Mouse (Mus musculus) limb, embryonic 12.5 days (tissue): ENCODE data around the gene Tm2d3. TPM values are rescaled to one million over a fixed set of nuclear protein-coding genes. Genes with fewer than 3 reads are reported as not detected.

Experiments
- ATAC-seq: fragments of 200-750 bp; cut with Nextera tagmentation; 2 replicates; pipeline ENCODE4 v1.8.0; 2017; ENCODE audit warnings: low read depth, moderate TSS enrichment; ENCODE audit not compliant: insufficient number of reproducible peaks, insufficient read depth, low FRiP score, low TSS enrichment
- H3K27ac ChIP-seq: fragments of 300-500 bp; sonication (generic); 2 replicates; pipeline ENCODE4 v1.5.1; 2016; ENCODE audit warnings: mild to moderate bottlenecking, moderate library complexity
- H3K27me3 ChIP-seq: fragments of 300-500 bp; sonication (generic); 2 replicates; pipeline ENCODE4 v1.6.1; 2016; ENCODE audit warnings: mild to moderate bottlenecking, moderate library complexity
- H3K36me3 ChIP-seq: fragments of 300-500 bp; sonication (generic); 2 replicates; pipeline ENCODE4 v1.6.1; 2016; ENCODE audit warnings: mild to moderate bottlenecking, moderate library complexity
- H3K4me1 ChIP-seq: fragments of 300-500 bp; sonication (generic); replicated peaks from 2 replicates; pipeline ENCODE4 v1.6.1; 2016
- H3K4me2 ChIP-seq: fragments of 300-500 bp; sonication (generic); 2 replicates; pipeline ENCODE4 v1.6.1; 2016; ENCODE audit warnings: mild to moderate bottlenecking, moderate library complexity
- H3K4me3 ChIP-seq: fragments of 300-500 bp; sonication (generic); replicated peaks from 2 replicates; pipeline ENCODE4 v1.5.1; 2016; ENCODE audit warnings: mild to moderate bottlenecking
- H3K9ac ChIP-seq: fragments of 300-500 bp; sonication (generic); replicated peaks from 2 replicates; pipeline ENCODE4 v1.6.1; 2016; ENCODE audit warnings: mild to moderate bottlenecking, moderate library complexity
- H3K9me3 ChIP-seq: fragments of 300-500 bp; sonication (generic); 2 replicates; pipeline ENCODE4 v1.6.1; 2016; ENCODE audit warnings: mild to moderate bottlenecking, moderate library complexity
- WGBS: fragments of 180-500 bp; shearing (Covaris S2); methylation state at CpG from one replicate; pipeline ENCODE4 v1.1.7; 2016; 5-methylcytosine and 5-hydroxymethylcytosine counted together
- polyA plus RNA-seq: library from polyadenylated mRNA; unstranded; fragments of >200 nt; fragmentation: Nextera tagmentation; extraction: Ambion mirVana; gene quantifications from 2 replicates; pipeline ENCODE4 v1.2.1, GENCODE M21; 2016

Tm2d3 gene
- polyA plus RNA-seq, 1 experiment from 2014 or later: 67.8 TPM

- no peak for ATAC-seq
- H3K27ac ChIP-seq: no peak overlapping the region
- H3K9ac ChIP-seq: no peak overlapping the region
- 0 out of 2 replicates have a peak, but pooled peaks cover 5% of the 10 kb centered on the region for H3K27me3 ChIP-seq
- no peak overlapping the region for H3K4me3 ChIP-seq
- WGBS: 80% methylated on average over 1 of the region's 1 CpGs
- no peak overlapping the region for H3K4me2 ChIP-seq
- no peaks in the 10 kb centered on the region for H3K36me3 ChIP-seq
- H3K9me3 ChIP-seq: no peaks in the 10 kb centered on the region
- peaks cover 7% of the 10 kb centered on the region; the same call in 1 of the 2 replicates for H3K4me1 ChIP-seq
These were observed 17.5 kb downstream of the Tm2d3 start for GRCm38 (mm10) chr7:65708506-65708905.

GRCm38 (mm10) chr7:65710301-65710700 is 19.3 kb downstream of the Tm2d3 start:
- Histone ChIP-seq H3K9ac (no peak overlapping the region), H3K9me3 (no peaks in the 10 kb centered on the region), H3K27me3 (0 out of 2 replicates have a peak, but pooled peaks cover 4% of the 10 kb centered on the region), H3K27ac (no peak overlapping the region), H3K4me1 (peaks cover 1% of the 10 kb centered on the region; the same call in 1 of the 2 replicates), H3K4me2 (no peak overlapping the region), H3K36me3 (no peaks in the 10 kb centered on the region), H3K4me3 (no peak overlapping the region)
- 79% methylated on average over 3 of the region's 3 CpGs for WGBS
- no peak for ATAC-seq

DNA sequence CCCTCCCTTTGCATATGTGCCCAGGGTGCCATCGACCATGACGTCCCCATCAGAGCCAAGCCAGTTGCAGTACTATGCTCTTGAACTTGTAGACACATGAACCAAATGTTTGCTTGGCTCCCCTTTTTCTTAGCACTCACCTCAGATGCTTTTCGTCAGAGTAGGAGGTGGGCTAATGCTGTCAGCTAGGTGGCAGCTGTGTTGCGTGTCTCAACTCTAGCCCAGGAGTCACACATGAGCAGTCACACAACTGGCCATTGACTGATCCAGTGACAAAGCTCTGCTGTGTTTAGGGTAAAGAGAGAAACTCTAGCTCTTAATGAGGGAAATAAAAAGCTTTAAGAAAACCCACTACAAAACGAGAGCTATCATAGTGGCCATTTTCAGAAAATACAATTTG is 22.8 kb downstream of the Tm2d3 start:
- Histone ChIP-seq H3K4me3 (no peak overlapping the region), H3K4me1 (no peaks in the 10 kb centered on the region), H3K9me3 (no peaks in the 10 kb centered on the region), H3K4me2 (no peak overlapping the region), H3K9ac (no peak overlapping the region), H3K36me3 (no peaks in the 10 kb centered on the region), H3K27ac (no peak overlapping the region), H3K27me3 (no peaks in the 10 kb centered on the region)
- no peak for ATAC-seq
- WGBS: 74% methylated on average over 5 of the region's 5 CpGs

DNA sequence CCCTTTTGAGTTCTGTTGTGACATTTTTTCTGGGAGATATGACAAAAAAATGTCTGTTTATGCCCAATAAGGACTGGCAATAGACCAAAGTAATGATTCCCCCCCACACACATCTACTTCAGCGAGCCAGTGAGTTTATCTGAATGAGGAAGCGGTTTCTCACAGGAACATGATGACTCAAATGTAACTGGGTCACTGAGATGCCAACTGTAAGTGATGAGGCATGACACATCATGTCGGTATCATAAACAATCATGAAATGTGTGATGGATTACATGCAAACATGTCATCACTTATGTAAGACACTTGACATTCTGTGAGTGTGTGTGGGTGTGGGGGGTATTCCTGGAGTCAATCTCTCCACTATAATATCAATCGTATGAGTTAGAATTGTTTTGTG is 23.3 kb downstream of the Tm2d3 start:
- 91% methylated on average over 4 of the region's 4 CpGs for WGBS

GRCm38 (mm10) chr7:65734024-65734423 is 43.1 kb downstream of the Tm2d3 start:
- no peaks in the 10 kb centered on the region for H3K9me3 ChIP-seq
- H3K9ac ChIP-seq: no peak overlapping the region
- H3K4me2 ChIP-seq: no peak overlapping the region
- no peak overlapping the region for H3K4me3 ChIP-seq
- WGBS: 78% methylated on average over 2 of the region's 2 CpGs
- no peak for ATAC-seq
- no peak overlapping the region for H3K27ac ChIP-seq
- no peaks in the 10 kb centered on the region for H3K27me3 ChIP-seq
- no peaks in the 10 kb centered on the region for H3K36me3 ChIP-seq
- no peaks in the 10 kb centered on the region for H3K4me1 ChIP-seq

More for the DNA sequence above, 23.3 kb downstream of the Tm2d3 start:
- no peak overlapping the region for H3K27ac ChIP-seq
- H3K9ac ChIP-seq: no peak overlapping the region
- H3K36me3 ChIP-seq: no peaks in the 10 kb centered on the region
- no peaks in the 10 kb centered on the region for H3K4me1 ChIP-seq
- H3K27me3 ChIP-seq: no peaks in the 10 kb centered on the region
- ATAC-seq: no peak
- no peaks in the 10 kb centered on the region for H3K9me3 ChIP-seq
- no peak overlapping the region for H3K4me3 ChIP-seq
- no peak overlapping the region for H3K4me2 ChIP-seq

DNA sequence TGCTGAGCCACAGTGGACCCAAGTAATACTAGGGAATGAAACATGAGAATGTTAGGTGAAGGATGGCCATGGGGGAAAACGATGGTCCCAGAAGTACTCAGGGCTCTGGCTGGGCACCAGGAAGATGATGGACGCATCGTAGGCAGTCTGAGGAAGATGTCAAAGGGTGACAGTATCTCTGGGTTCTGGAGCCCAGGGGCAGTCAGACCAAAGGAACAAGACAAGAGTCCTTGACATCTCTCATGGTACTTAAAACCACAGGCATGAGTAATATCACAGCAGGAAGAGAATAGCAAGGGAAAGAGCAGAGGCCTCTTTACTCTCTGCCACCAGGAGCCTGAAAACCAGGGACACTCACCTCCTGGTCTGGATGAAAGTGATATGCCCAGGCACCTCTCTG is 44.3 kb downstream of the Tm2d3 start:
- no peaks in the 10 kb centered on the region for H3K36me3 ChIP-seq
- H3K27me3 ChIP-seq: no peaks in the 10 kb centered on the region
- no peak for ATAC-seq
- H3K4me2 ChIP-seq: no peak overlapping the region
- WGBS: 92% methylated on average over 3 of the region's 3 CpGs
- H3K9ac ChIP-seq: no peak overlapping the region
- H3K27ac ChIP-seq: no peak overlapping the region
- no peaks in the 10 kb centered on the region for H3K4me1 ChIP-seq
- no peak overlapping the region for H3K4me3 ChIP-seq
- no peaks in the 10 kb centered on the region for H3K9me3 ChIP-seq

- Histone ChIP-seq H3K27me3 (no peaks in the 10 kb centered on the region), H3K4me1 (no peaks in the 10 kb centered on the region), H3K36me3 (no peaks in the 10 kb centered on the region), H3K4me3 (no peak overlapping the region), H3K27ac (no peak overlapping the region; the same call in 1 of the 2 replicates), H3K4me2 (no peak overlapping the region), H3K9me3 (no peaks in the 10 kb centered on the region), H3K9ac (no peak overlapping the region)
- 65% methylated on average over 12 of the region's 12 CpGs for WGBS
- ATAC-seq: no peak
These were observed 46.5 kb downstream of the Tm2d3 start for GRCm38 (mm10) chr7:65737286-65738040.

GRCm38 (mm10) chr7:65742857-65743256 is 51.9 kb downstream of the Tm2d3 start:
- H3K36me3 ChIP-seq: no peaks in the 10 kb centered on the region
- 0 out of 2 replicates have a peak, but pooled peaks cover 8% of the 10 kb centered on the region for H3K9me3 ChIP-seq
- H3K27ac ChIP-seq: no peak overlapping the region
- 88% methylated on average over 8 of the region's 8 CpGs for WGBS
- H3K4me3 ChIP-seq: no peak overlapping the region
- no peaks in the 10 kb centered on the region for H3K27me3 ChIP-seq
- no peak overlapping the region for H3K4me2 ChIP-seq
- no peaks in the 10 kb centered on the region for H3K4me1 ChIP-seq
- no peak for ATAC-seq
- H3K9ac ChIP-seq: no peak overlapping the region

- Histone ChIP-seq H3K27ac (no peak overlapping the region), H3K27me3 (no peaks in the 10 kb centered on the region), H3K36me3 (no peaks in the 10 kb centered on the region), H3K9me3 (0 out of 2 replicates have a peak, but pooled peaks cover 8% of the 10 kb centered on the region), H3K4me3 (no peak overlapping the region), H3K9ac (no peak overlapping the region), H3K4me2 (no peak overlapping the region), H3K4me1 (no peaks in the 10 kb centered on the region)
- WGBS: 91% methylated on average over 11 of the region's 11 CpGs
- no peak for ATAC-seq
These were observed 57.3 kb downstream of the Tm2d3 start for GRCm38 (mm10) chr7:65747990-65748955.
